Mouse (Mus musculus): ENCODE data around the gene Kdelc2.

Gene Kdelc2

GRCm38 (mm10) chr9:53387431-53387830 is 3.6 kb downstream of the Kdelc2 start:
- DNase-seq, result no peak

GRCm38 (mm10) chr9:53389109-53389508 is 5.3 kb downstream of the Kdelc2 start:
- DNase-seq, result no peak

GRCm38 (mm10) chr9:53390136-53390535 is 6.3 kb downstream of the Kdelc2 start:
- DNase-seq, result no peak

GRCm38 (mm10) chr9:53397685-53398387 is 14.0 kb downstream of the Kdelc2 start:
- no peak for DNase-seq

GRCm38 (mm10) chr9:53398388-53398700 is 14.5 kb downstream of the Kdelc2 start:
- peak; percentile 78 for DNase-seq

- no peak for DNase-seq
Measured at GRCm38 (mm10) chr9:53399537-53399936, 15.7 kb downstream of the Kdelc2 start.

GRCm38 (mm10) chr9:53400696-53401095 is 16.9 kb downstream of the Kdelc2 start:
- DNase-seq, result no peak

- DNase-seq, result no peak
Measured at GRCm38 (mm10) chr9:53401146-53401545, 17.3 kb downstream of the Kdelc2 start.

- DNase-seq, result peak; percentile 77
Measured at GRCm38 (mm10) chr9:53402291-53402711, 18.5 kb downstream of the Kdelc2 start, which contains the start of gene 4930550C14Rik. TSS of gene 4930550C14Rik (plus strand) at chr9:53402325.

- no peak for DNase-seq
Measured at GRCm38 (mm10) chr9:53402991-53403390, 19.2 kb downstream of the Kdelc2 start.

- DNase-seq, result no peak
Measured at GRCm38 (mm10) chr9:53404050-53404752, 20.4 kb downstream of the Kdelc2 start.

- peak; percentile 91 for DNase-seq
Measured at GRCm38 (mm10) chr9:53404753-53405722, 21.2 kb downstream of the Kdelc2 start.

GRCm38 (mm10) chr9:53408548-53408947 is 24.7 kb downstream of the Kdelc2 start:
- no peak for DNase-seq

- peak; percentile 44 for DNase-seq
Measured at GRCm38 (mm10) chr9:53408953-53409361, 25.1 kb downstream of the Kdelc2 start.

- DNase-seq, result no peak
Measured at GRCm38 (mm10) chr9:53409427-53409826, 25.6 kb downstream of the Kdelc2 start.

GRCm38 (mm10) chr9:53422133-53422896 is 38.5 kb downstream of the Kdelc2 start:
- DNase-seq, result no peak

GRCm38 (mm10) chr9:53426726-53427125 is 42.9 kb downstream of the Kdelc2 start:
- no peak for DNase-seq

GRCm38 (mm10) chr9:53427638-53428037 is 43.8 kb downstream of the Kdelc2 start:
- peak; percentile 37 for DNase-seq

- no peak for DNase-seq
Measured at GRCm38 (mm10) chr9:53435830-53436570, 52.2 kb downstream of the Kdelc2 start.

GRCm38 (mm10) chr9:53450609-53451008 is 66.8 kb downstream of the Kdelc2 start:
- no peak for DNase-seq
